Mouse (Mus musculus): ENCODE measurements around the gene Lyrm9.
A peak's percentile ranks its signal among the peaks of the same experiment; 100 is the strongest.

DNA sequence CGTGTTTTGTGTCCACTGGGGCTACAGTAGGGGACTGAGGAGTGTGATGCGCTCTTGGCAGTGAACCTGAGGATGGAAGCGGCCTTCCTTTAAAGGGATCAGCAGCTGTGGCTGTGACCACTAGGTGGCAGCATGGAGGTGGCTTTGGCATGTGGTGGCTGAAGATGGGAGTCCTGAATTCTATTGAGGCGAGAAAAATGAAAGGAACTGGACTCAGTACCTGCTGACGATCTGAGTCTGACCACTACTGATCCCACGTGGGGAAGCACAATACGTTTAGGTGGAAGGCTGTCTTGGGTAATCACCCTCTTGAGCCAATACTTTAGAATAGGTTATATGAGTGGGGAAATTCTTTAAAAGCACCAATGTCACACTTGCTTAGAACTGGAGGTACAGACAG is 29.9 kb downstream of the Lyrm9 start:
- TF ChIP-seq POLR2A (IDR thresholded peaks at IDR 0.05; ENCODE audit: control insufficient read depth in 1 of 2, insufficient read depth in 1 of 2, low read depth in 1 of 2, low read length in 2 of 2, poor library complexity in 1 of 2) (no peak), MAZ (IDR thresholded peaks at IDR 0.05; ENCODE audit: low read depth, low read length) (0 out of 2 replicates have a peak, but pooled peaks have one; percentile 47), CHD1 (IDR thresholded peaks at IDR 0.05; ENCODE audit: low read depth, low read length) (no peak), CTCF (IDR thresholded peaks at IDR 0.05 in 2 of 3, conservative IDR thresholded peaks at IDR 0.05 in 1 of 3; ENCODE audit: control insufficient read depth in 1 of 3, insufficient read depth in 1 of 3, low read depth in 2 of 3, low read length in 3 of 3, poor library complexity in 1 of 3, severe bottlenecking in 1 of 3) (peak; percentile 98 to 100 (median 99))
